Mouse (Mus musculus) neural tube, embryonic 12.5 days (tissue): ENCODE results near the gene Dtnbp1. TPM values are rescaled to one million over a fixed set of nuclear protein-coding genes. Genes with fewer than 3 reads are reported as not detected.
A peak's percentile ranks its signal among the peaks of the same experiment; 100 is the strongest.

Experiments used
- ATAC-seq: fragments of 200-750 bp; cut with Nextera tagmentation; 2 replicates; pipeline ENCODE4 v1.8.0; 2017; ENCODE audit warnings: low read depth, mild to moderate bottlenecking, moderate TSS enrichment, moderate library complexity; ENCODE audit not compliant: low FRiP score
- H3K27ac ChIP-seq: fragments of 300-500 bp; sonication (generic); 2 replicates; pipeline ENCODE4 v1.5.1; 2016
- H3K27me3 ChIP-seq: fragments of 300-500 bp; sonication (generic); replicated peaks from 2 replicates; pipeline ENCODE4 v1.6.1; 2016; ENCODE audit warnings: mild to moderate bottlenecking
- H3K36me3 ChIP-seq: fragments of 300-500 bp; sonication (generic); 2 replicates; pipeline ENCODE4 v1.6.1; 2016; ENCODE audit warnings: mild to moderate bottlenecking
- H3K4me1 ChIP-seq: fragments of 300-500 bp; sonication (generic); 2 replicates; pipeline ENCODE4 v1.6.1; 2016
- H3K4me2 ChIP-seq: fragments of 300-500 bp; sonication (generic); replicated peaks from 2 replicates; pipeline ENCODE4 v1.6.1; 2016; ENCODE audit warnings: mild to moderate bottlenecking
- H3K4me3 ChIP-seq: fragments of 300-500 bp; sonication (generic); 2 replicates; pipeline ENCODE4 v1.5.1; 2016
- H3K9ac ChIP-seq: fragments of 300-500 bp; sonication (generic); 2 replicates; pipeline ENCODE4 v1.6.1; 2016; ENCODE audit warnings: mild to moderate bottlenecking
- H3K9me3 ChIP-seq: fragments of 300-500 bp; sonication (generic); 2 replicates; pipeline ENCODE4 v1.6.1; 2016; ENCODE audit warnings: mild to moderate bottlenecking
- WGBS: fragments of 180-500 bp; shearing (Covaris S2); methylation state at CpG from one replicate; pipeline ENCODE4 v1.1.7; 2016; 5-methylcytosine and 5-hydroxymethylcytosine counted together
- polyA plus RNA-seq: library from polyadenylated mRNA; unstranded; fragments of >200 nt; fragmentation: Nextera tagmentation; extraction: Ambion mirVana; gene quantifications from 2 replicates; pipeline ENCODE4 v1.2.1, GENCODE M21; 2016

Gene Dtnbp1
- polyA plus RNA-seq, 1 experiment from 2014 or later: 91.1 TPM

DNA sequence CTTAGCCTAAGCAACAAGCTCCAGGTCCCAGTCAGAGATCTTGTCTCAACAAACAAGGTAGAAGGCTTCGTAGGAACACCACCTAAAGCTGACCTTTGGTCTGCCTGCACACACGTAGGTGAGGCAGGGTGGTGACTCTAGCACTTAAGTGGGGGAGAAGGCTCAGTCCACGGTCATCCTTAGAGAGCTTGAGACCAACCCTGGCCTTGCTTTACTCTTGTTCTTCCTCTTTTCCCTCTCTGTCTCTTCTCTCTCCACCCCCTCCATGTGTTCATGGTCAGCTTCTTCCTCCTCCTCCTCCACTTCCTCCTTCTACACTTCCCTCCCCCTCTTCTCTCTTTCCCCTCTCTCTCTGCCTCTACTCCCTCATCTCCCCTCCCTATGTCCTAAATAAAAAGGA, 64.3 kb downstream of the Dtnbp1 start:
- 94% methylated on average over 3 of the region's 3 CpGs for WGBS
- Histone ChIP-seq H3K27ac (no peak overlapping the region), H3K36me3 (no peaks in the 10 kb centered on the region), H3K4me3 (no peak overlapping the region), H3K27me3 (no peaks in the 10 kb centered on the region), H3K9me3 (no peaks in the 10 kb centered on the region), H3K9ac (no peak overlapping the region), H3K4me2 (no peak overlapping the region), H3K4me1 (peaks cover 10% of the 10 kb centered on the region)
- no peak for ATAC-seq

DNA sequence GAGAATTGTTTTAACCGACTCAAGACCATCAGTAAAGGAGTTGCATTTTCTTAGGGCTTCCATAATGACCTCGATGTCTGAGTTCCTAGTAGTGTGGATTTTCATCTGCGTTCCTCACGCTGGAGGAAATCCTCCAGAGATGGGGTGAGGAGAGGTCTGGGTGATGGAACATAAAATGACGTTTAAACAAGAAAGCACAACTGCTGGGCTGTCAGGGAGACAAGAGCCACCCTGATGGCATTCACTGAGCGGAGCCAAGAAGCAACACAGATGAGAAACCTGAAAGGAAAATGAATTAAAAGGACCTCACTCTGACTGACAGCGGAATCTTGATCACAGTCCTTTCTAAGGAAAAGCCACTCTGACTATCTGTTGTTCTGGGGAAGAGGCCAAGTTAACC, 68.4 kb downstream of the Dtnbp1 start:
- no peak overlapping the region for H3K9ac ChIP-seq
- ATAC-seq: no peak
- H3K9me3 ChIP-seq: no peaks in the 10 kb centered on the region

DNA sequence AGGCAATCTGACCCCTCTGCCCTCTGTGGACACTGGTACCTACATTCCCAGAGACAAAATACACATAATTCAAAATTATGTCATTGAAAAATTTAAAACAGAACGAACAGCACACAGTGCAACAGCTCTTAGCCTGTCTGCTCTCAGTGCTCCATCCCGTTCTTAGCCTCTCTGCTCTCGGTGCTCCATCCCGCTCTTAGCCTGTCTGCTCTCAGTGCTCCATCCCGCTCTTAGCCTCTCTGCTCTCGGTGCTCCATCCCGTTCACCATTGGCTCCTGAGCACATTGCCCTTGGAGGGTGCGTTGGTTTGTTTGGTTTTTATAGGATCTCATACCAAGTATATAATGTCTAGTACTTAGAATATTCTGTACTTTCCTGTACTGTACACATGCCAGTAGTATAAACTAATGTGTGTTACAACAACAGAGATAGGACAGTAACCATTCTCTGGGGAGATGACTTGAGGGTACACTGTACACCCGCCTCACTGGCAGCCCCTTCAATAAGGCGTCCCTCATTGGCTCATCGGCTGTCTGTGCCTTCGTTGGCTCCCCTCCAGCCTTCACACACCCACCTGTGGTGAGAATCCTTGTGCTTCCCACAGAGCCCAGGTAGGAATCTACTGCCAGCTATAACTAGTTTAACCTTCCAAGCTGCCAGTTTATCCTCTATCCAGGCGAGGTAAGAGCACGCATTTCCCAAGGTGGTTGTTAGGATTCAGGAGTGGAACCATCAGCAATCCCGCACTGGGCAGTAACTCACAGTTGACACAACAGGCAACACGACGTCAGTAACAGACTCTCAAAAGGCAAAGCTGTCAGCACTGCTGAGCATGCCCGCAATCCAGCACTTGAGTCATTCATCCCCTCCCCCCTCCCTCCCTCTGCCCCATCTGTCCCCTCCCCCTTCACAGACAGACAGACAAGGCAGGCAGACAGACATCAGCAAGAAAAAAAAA, 69.4 kb downstream of the Dtnbp1 start:
- Histone ChIP-seq H3K9ac (no peak overlapping the region), H3K27ac (no peak overlapping the region), H3K4me2 (no peak overlapping the region), H3K36me3 (peaks cover 9% of the 10 kb centered on the region), H3K9me3 (no peaks in the 10 kb centered on the region), H3K4me1 (peaks cover 12% of the 10 kb centered on the region), H3K4me3 (no peak overlapping the region), H3K27me3 (no peaks in the 10 kb centered on the region)
- 0 out of 2 replicates have a peak, but pooled peaks have one; percentile 9 for ATAC-seq
- 67% methylated on average over 18 of the region's 18 CpGs for WGBS

More for the DNA sequence above, 68.4 kb downstream of the Dtnbp1 start:
- H3K4me1 ChIP-seq: peaks cover 12% of the 10 kb centered on the region
- H3K36me3 ChIP-seq: peaks cover 9% of the 10 kb centered on the region
- no peaks in the 10 kb centered on the region for H3K27me3 ChIP-seq
- no peak overlapping the region for H3K4me3 ChIP-seq
- H3K4me2 ChIP-seq: no peak overlapping the region
- WGBS: 47% methylated on average over 7 of the region's 7 CpGs
- H3K27ac ChIP-seq: no peak overlapping the region

DNA sequence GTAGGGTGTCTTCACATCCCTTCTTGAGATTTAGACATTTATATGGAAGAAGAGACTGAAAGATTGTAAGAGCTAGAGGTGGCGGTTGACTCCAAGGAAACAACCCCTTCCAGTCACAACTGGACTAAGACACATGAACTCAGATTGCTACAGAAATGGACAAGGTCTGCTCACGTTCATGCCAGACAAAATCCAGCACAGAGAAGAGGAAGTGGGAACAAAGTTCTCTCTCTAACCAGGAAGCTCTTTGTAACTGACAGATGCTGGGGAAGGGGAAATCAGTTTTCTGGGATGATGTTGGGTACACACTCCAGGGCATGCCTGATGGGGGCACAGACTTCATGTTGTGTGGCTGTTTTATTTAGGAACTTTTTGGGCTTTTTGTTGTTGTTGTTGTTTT, 75.6 kb downstream of the Dtnbp1 start:
- H3K27ac ChIP-seq: no peak overlapping the region
- peaks cover 59% of the 10 kb centered on the region for H3K36me3 ChIP-seq
- H3K27me3 ChIP-seq: no peaks in the 10 kb centered on the region
- no peak overlapping the region for H3K4me3 ChIP-seq
- H3K4me1 ChIP-seq: no peaks in the 10 kb centered on the region
- no peak for ATAC-seq
- no peak overlapping the region for H3K4me2 ChIP-seq
- H3K9me3 ChIP-seq: no peaks in the 10 kb centered on the region
- 90% methylated on average over 2 of the region's 2 CpGs for WGBS
- no peak overlapping the region for H3K9ac ChIP-seq

DNA sequence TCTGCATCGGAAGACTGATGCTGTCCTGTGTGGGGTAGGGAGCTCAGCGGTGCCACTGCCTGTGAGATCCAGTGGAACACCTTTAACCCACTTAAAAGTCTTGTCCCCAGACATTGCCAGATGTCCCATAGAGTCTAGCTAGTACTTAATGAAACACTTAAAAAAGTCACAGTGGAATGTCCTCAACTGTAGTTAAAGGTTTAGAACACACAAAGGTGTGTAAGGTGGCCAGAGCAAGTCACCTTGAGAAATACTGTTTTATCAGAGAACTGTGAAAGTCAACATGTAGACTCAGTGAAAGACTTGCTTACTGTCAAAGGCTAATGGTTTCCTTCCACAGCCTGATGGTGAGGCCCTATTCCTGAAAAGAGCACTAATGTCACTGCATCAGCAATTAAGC, 76.8 kb downstream of the Dtnbp1 start:
- no peaks in the 10 kb centered on the region for H3K4me1 ChIP-seq
- ATAC-seq: no peak
- 84% methylated on average over 2 of the region's 2 CpGs for WGBS
- no peak overlapping the region for H3K4me2 ChIP-seq
- H3K9ac ChIP-seq: no peak overlapping the region
- H3K4me3 ChIP-seq: no peak overlapping the region
- H3K9me3 ChIP-seq: no peaks in the 10 kb centered on the region
- peaks cover 62% of the 10 kb centered on the region for H3K36me3 ChIP-seq
- H3K27ac ChIP-seq: no peak overlapping the region
- H3K27me3 ChIP-seq: no peaks in the 10 kb centered on the region

DNA sequence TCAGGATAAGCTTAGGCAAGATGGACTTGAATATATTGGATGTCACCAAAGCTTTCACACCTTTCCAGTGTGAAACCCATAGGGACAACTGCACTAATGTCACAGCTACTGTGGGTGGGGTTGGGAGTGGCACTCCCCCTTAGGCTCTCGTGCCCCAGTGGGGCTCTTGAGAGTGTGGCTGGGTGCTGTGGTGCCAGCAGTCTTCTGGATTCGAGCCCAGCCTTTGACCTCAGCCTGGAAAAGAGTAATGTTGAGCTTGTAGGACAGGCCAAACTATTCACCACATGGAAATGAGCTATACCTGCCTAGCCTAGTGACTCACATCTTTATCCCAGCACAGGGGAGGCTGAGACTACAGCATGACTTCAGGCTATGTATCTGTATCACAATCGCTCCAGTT, 77.9 kb downstream of the Dtnbp1 start:
- no peak overlapping the region for H3K4me3 ChIP-seq
- no peaks in the 10 kb centered on the region for H3K9me3 ChIP-seq
- no peak for ATAC-seq
- H3K27me3 ChIP-seq: no peaks in the 10 kb centered on the region
- H3K4me1 ChIP-seq: no peaks in the 10 kb centered on the region
- no peak overlapping the region for H3K9ac ChIP-seq
- H3K4me2 ChIP-seq: no peak overlapping the region
- H3K27ac ChIP-seq: no peak overlapping the region
- WGBS: 95% methylated on average over 3 of the region's 3 CpGs
- H3K36me3 ChIP-seq: peaks cover 72% of the 10 kb centered on the region

DNA sequence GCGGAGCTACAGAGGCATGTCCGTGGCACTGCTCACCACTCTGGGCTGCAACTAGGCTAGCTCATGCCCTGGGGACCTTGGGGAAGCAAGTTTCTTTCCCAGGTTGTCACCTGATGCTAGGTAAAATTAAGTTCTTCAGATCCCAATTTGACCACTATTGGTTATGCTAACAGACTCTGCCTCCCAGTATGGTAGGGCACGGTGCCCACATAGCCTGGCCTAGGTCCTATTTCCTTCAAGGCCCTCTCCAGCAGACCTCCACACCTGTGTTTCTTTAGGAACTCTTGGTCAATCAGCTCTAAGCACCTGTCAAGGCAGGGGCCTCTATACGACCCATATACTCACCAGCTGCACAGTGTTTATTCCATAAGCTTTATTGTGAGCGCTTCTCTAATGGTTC, 80.2 kb downstream of the Dtnbp1 start:
- Histone ChIP-seq H3K9me3 (no peaks in the 10 kb centered on the region), H3K9ac (no peak overlapping the region), H3K27ac (no peak overlapping the region), H3K27me3 (no peaks in the 10 kb centered on the region), H3K36me3 (peaks cover 90% of the 10 kb centered on the region), H3K4me3 (no peak overlapping the region), H3K4me2 (no peak overlapping the region), H3K4me1 (no peaks in the 10 kb centered on the region)
- ATAC-seq: no peak
- 90% methylated on average over 5 of the region's 5 CpGs for WGBS

DNA sequence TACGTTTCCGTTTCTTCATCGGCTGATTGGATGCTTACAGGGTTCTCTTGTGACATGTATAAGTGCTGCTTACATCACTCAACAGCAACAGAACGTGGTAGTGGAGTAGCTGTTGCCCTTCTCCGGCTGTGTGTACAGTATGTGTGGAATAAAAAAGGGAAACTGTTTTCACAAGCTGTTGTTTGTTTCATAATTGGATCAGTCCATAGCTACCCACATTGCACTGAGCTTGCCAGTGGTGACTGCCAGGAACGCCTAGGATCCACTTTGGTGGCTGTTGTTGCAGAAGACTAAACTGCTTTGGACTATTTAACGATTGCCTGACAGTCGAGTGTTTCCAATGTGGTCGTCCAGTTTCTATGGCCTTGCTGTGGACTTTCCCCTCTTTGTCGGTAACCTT, 80.9 kb downstream of the Dtnbp1 start:
- H3K27ac ChIP-seq: no peak overlapping the region
- 76% methylated on average over 10 of the region's 10 CpGs for WGBS
- peaks cover 96% of the 10 kb centered on the region for H3K36me3 ChIP-seq
- no peaks in the 10 kb centered on the region for H3K9me3 ChIP-seq
- H3K4me3 ChIP-seq: no peak overlapping the region
- no peaks in the 10 kb centered on the region for H3K27me3 ChIP-seq
- H3K4me2 ChIP-seq: no peak overlapping the region
- H3K9ac ChIP-seq: no peak overlapping the region
- no peaks in the 10 kb centered on the region for H3K4me1 ChIP-seq
- ATAC-seq: no peak

DNA sequence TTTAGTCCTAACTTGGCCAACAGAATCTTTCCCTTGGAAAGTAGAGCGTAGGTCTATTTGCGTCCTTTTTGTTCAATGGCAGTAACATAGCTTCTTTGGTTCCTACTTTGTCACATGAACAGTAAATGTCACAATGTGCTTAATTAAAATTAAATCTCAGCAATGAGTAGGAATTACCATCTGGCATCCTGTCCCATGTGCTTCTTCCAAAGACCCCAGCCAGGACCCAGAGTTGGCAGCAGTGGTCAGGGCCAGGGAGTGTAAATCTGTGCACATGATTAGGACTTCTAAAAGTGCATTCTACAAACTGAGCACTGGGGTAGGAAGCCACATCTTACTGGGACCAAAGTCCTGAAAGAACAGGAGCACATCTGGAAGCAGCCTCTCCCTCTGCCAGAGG, 83.7 kb downstream of the Dtnbp1 start:
- H3K4me3 ChIP-seq: no peak overlapping the region
- H3K27ac ChIP-seq: no peak overlapping the region
- no peak overlapping the region for H3K4me2 ChIP-seq
- H3K9ac ChIP-seq: no peak overlapping the region
- no peak for ATAC-seq
- WGBS: 98% methylated on average over 2 of the region's 2 CpGs
- peaks cover 100% of the 10 kb centered on the region for H3K36me3 ChIP-seq
- no peaks in the 10 kb centered on the region for H3K27me3 ChIP-seq
- H3K9me3 ChIP-seq: no peaks in the 10 kb centered on the region
- H3K4me1 ChIP-seq: no peaks in the 10 kb centered on the region

DNA sequence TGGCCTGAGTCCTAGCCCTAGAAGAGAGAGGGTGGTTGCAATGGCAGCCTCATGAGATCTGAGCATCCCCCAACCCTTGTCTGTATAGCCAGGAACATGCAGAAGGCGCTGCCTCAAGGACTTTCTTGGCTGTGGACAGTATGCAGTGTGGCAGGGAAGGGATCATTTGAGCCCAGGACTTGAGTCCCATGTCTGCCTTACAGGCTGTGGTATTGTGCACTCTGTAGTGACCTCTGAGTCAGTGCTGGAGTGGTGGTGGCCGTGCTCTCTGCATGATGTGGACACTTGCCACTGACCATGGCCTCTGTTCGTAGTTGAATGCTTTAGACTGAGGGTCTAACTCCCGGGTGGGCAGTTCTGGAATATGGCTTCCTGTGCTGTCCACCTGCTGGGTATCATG, 84.7 kb downstream of the Dtnbp1 start:
- H3K4me2 ChIP-seq: no peak overlapping the region
- peaks cover 100% of the 10 kb centered on the region for H3K36me3 ChIP-seq
- no peak overlapping the region for H3K27ac ChIP-seq
- H3K9ac ChIP-seq: no peak overlapping the region
- H3K27me3 ChIP-seq: no peaks in the 10 kb centered on the region
- H3K9me3 ChIP-seq: no peaks in the 10 kb centered on the region
- H3K4me1 ChIP-seq: no peaks in the 10 kb centered on the region
- ATAC-seq: no peak
- 92% methylated on average over 4 of the region's 4 CpGs for WGBS
- H3K4me3 ChIP-seq: no peak overlapping the region

DNA sequence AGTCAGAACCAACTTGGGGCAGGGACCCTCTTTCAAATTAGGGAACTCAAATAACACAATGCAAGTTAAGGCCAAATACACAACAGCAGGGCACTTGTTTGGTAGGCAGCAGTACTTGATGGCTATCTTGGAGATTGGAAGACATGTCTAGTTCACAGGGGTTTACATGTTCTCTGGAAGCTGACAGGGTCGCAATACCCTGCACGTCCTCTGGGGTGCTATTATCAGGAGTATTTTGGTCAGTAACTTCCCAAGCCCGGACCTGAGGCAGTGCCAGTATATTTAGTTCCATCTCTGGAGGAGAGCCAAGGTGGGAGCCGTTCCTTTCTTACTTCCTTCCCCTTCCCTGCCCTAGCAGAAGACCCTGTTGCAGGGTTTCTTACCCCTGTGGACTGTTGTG, 86.0 kb downstream of the Dtnbp1 start:
- peaks cover 100% of the 10 kb centered on the region for H3K36me3 ChIP-seq
- H3K4me1 ChIP-seq: no peaks in the 10 kb centered on the region
- H3K27me3 ChIP-seq: no peaks in the 10 kb centered on the region
- no peak overlapping the region for H3K9ac ChIP-seq
- H3K27ac ChIP-seq: no peak overlapping the region
- WGBS: 75% methylated on average over 4 of the region's 4 CpGs
- H3K4me2 ChIP-seq: no peak overlapping the region
- H3K9me3 ChIP-seq: no peaks in the 10 kb centered on the region
- no peak overlapping the region for H3K4me3 ChIP-seq
- ATAC-seq: no peak

DNA sequence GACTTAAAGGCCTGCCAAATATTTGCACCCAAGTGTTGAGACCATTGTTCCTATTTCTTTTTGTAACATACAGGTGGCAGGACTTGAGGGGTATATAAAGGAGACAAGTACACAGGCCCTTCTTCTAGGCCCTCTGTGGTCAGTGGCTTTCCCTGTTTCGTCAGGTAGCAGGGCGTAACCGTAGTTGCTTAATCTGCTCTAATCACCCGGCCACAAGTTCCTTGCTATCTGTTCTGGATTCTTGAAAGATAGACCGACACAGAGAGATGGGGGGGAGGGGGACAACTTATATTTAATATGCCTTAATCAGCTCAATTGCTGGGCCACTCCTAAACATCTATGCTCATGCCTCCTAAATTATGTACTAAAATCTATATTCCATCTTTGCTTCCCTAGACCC, 86.6 kb downstream of the Dtnbp1 start:
- H3K4me1 ChIP-seq: no peaks in the 10 kb centered on the region
- H3K27ac ChIP-seq: no peak overlapping the region
- no peak overlapping the region for H3K9ac ChIP-seq
- no peaks in the 10 kb centered on the region for H3K27me3 ChIP-seq
- peaks cover 100% of the 10 kb centered on the region for H3K36me3 ChIP-seq
- no peak overlapping the region for H3K4me2 ChIP-seq
- no peak for ATAC-seq
- WGBS: 92% methylated on average over 5 of the region's 5 CpGs
- no peak overlapping the region for H3K4me3 ChIP-seq
- H3K9me3 ChIP-seq: no peaks in the 10 kb centered on the region

DNA sequence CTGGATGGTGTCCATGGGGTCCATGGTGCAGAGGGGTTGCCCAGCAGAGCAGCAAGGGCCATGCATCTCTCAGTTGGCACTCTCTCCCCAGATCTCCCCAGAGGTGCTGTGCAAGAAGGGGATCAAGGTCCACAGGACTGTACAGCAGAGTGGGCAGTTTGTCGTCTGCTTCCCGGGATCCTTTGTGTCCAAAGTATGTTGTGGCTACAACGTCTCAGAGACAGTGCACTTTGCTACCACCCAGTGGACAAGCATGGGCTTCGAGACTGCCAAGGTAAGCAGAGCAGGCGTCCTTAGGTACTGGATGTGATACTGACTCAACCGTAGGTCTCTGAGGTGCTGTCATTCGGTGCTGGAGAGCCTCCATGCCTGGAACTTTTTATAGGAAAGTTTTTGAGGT, 88.4 kb downstream of the Dtnbp1 start:
- no peaks in the 10 kb centered on the region for H3K27me3 ChIP-seq
- H3K4me3 ChIP-seq: no peak overlapping the region
- no peak for ATAC-seq
- H3K4me1 ChIP-seq: no peaks in the 10 kb centered on the region
- H3K4me2 ChIP-seq: no peak overlapping the region
- 69% methylated on average over 7 of the region's 7 CpGs for WGBS
- no peaks in the 10 kb centered on the region for H3K9me3 ChIP-seq
- H3K36me3 ChIP-seq: peaks cover 99% of the 10 kb centered on the region
- no peak overlapping the region for H3K27ac ChIP-seq
- no peak overlapping the region for H3K9ac ChIP-seq
